Comparison of ENCODE assay signal across 30 mouse cellular contexts in the genomic region with DNA sequence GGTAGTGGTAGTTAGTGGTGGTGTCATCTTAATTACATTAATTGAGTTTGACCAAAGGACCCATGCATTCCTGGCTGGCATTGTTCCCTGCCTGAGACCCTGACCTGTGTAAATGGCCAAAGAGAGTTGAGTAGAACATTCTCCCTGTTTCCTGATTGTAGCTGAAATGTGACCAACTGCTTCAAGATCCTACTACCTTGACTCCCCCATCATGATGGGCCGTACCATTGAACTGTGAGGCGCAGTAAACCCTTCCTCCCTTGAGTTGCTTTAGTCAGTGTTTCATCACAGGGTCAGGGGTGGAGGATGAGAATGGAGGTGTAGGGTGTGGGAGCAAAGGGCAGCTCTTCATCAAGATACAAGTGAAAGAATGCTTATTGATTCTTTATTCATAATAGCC. TPM values are rescaled to one million over a fixed set of nuclear protein-coding genes. Genes with fewer than 3 reads are reported as not detected.
"Had no signal": no experiment of that assay in that cellular context is flagged by ENCODE, and none has a peak within 500 bp of the region (broad histone marks: within the 10 kb centered on the region; RNA-seq: fewer than 3 reads in every experiment).

No protein-coding gene starts in this region.

- H3K36me3 ChIP-seq: embryonic facial prominence, embryonic 10.5 days; embryonic facial prominence, embryonic 12.5 days; embryonic facial prominence, embryonic 13.5 days; embryonic facial prominence, embryonic 15.5 days; forebrain, embryonic 10.5 days; forebrain, embryonic 12.5 days; forebrain, embryonic 15.5 days had no signal

- H3K4me2 ChIP-seq: embryonic facial prominence, embryonic 12.5 days; embryonic facial prominence, embryonic 13.5 days; embryonic facial prominence, embryonic 15.5 days; forebrain, embryonic 12.5 days; forebrain, embryonic 13.5 days; forebrain, embryonic 15.5 days had no signal

- H3K4me3 ChIP-seq: embryonic facial prominence, embryonic 10.5 days; embryonic facial prominence, embryonic 12.5 days; embryonic facial prominence, embryonic 13.5 days; embryonic facial prominence, embryonic 15.5 days; erythroblast, embryonic 14.5 days; forebrain, embryonic 10.5 days; forebrain, embryonic 12.5 days; forebrain, embryonic 13.5 days; forebrain, embryonic 15.5 days; gastrocnemius, adult 2 months had no signal

- H3K4me1 ChIP-seq: embryonic facial prominence, embryonic 10.5 days; embryonic facial prominence, embryonic 12.5 days; embryonic facial prominence, embryonic 13.5 days; embryonic facial prominence, embryonic 15.5 days; forebrain, embryonic 10.5 days; forebrain, embryonic 12.5 days; forebrain, embryonic 13.5 days; forebrain, embryonic 15.5 days had no signal

- ATAC-seq: forebrain, embryonic 13.5 days; forebrain, embryonic 14.5 days; forebrain, embryonic 15.5 days; forebrain, embryonic 16.5 days; forebrain, postnatal 0 days had no signal

- H3K27ac ChIP-seq: embryonic facial prominence, embryonic 10.5 days; embryonic facial prominence, embryonic 12.5 days; embryonic facial prominence, embryonic 13.5 days; embryonic facial prominence, embryonic 15.5 days; forebrain, embryonic 10.5 days; forebrain, embryonic 12.5 days; forebrain, embryonic 13.5 days; forebrain, embryonic 15.5 days; gastrocnemius, adult 2 months had no signal

- H3K27me3 ChIP-seq: embryonic facial prominence, embryonic 12.5 days; embryonic facial prominence, embryonic 15.5 days; forebrain, embryonic 13.5 days; forebrain, embryonic 15.5 days had no signal

- H3K9ac ChIP-seq: embryonic facial prominence, embryonic 12.5 days; embryonic facial prominence, embryonic 13.5 days; embryonic facial prominence, embryonic 15.5 days; forebrain, embryonic 12.5 days; forebrain, embryonic 13.5 days; forebrain, embryonic 15.5 days; forebrain, postnatal 0 days had no signal

- H3K9me3 ChIP-seq: embryonic facial prominence, embryonic 10.5 days; embryonic facial prominence, embryonic 12.5 days; embryonic facial prominence, embryonic 13.5 days; embryonic facial prominence, embryonic 15.5 days; forebrain, embryonic 10.5 days; forebrain, embryonic 12.5 days; forebrain, embryonic 13.5 days; forebrain, embryonic 15.5 days had no signal

- DNase-seq: cerebellum, adult 18-20 months; cerebellum, adult 2 months; cerebellum, adult 8-10 months; cerebellum, adult 9-10 months; cerebellum, adult 9-11 months; cerebellum, postnatal 10 days; cerebellum, postnatal 14 days; cerebellum, postnatal 25 days; cerebellum, postnatal 36 days; embryo, embryonic 11 days; forebrain, postnatal 0 days; gastrocnemius, adult 2 months; gastrocnemius, postnatal 10 days; gastrocnemius, postnatal 14 days; gastrocnemius, postnatal 25 days; gastrocnemius, postnatal 36 days; heart, adult 18-20 months had no signal

RNA-seq across cellular contexts. Expression of gene Gxylt2, which starts 25.9 kb away (rescaled TPM):
- total RNA-seq: common myeloid progenitor, adult 5-6 weeks; granulocyte monocyte progenitor cell, adult 5-6 weeks had no signal
- polyA plus RNA-seq: erythroblast, embryonic 14.5 days had no signal
